Mouse (Mus musculus) adrenal gland, postnatal 36 days (tissue): Measurements from ENCODE around the gene Xrcc6. TPM values are rescaled to one million over a fixed set of nuclear protein-coding genes. Genes with fewer than 3 reads are reported as not detected.

Experiments used
- DNase-seq, 2 experiments: peaks; one replicate each; pipeline ENCODE4 v3.0.0; 2021; ENCODE audit warnings: mixed read lengths in 1 of 2
- total RNA-seq, 2 experiments: library from RNA; stranded (reverse); gene quantifications; 2 replicates each; pipeline ENCODE4 v1.2.3; 2021

The Xrcc6 gene
- total RNA-seq, 2 experiments from 2014 or later = 55.2 to 81.1 TPM

- DNase-seq = no peak
Measured at GRCm38 (mm10) chr15:82017461-82017860, 29.8 kb downstream of the Xrcc6 start.

GRCm38 (mm10) chr15:82019288-82019687, 31.7 kb downstream of the Xrcc6 start:
- DNase-seq = no peak

GRCm38 (mm10) chr15:82022535-82023088, 35.0 kb downstream of the Xrcc6 start:
- peak; percentile 72 to 79 for DNase-seq

- no peak for DNase-seq
Measured at GRCm38 (mm10) chr15:82023965-82024635, 36.5 kb downstream of the Xrcc6 start.

GRCm38 (mm10) chr15:82027276-82027675, 39.6 kb downstream of the Xrcc6 start:
- DNase-seq = no peak

GRCm38 (mm10) chr15:82027726-82028125, 40.1 kb downstream of the Xrcc6 start:
- no peak for DNase-seq

- no peak for DNase-seq
Measured at GRCm38 (mm10) chr15:82032386-82032785, 44.8 kb downstream of the Xrcc6 start.

- no peak for DNase-seq
Measured at GRCm38 (mm10) chr15:82033762-82034161, 46.1 kb downstream of the Xrcc6 start, which contains the start of gene Desi1. TSS of gene Desi1 (minus strand) at chr15:82033862.

- peak; percentile 25 to 48 for DNase-seq
Measured at GRCm38 (mm10) chr15:82035904-82036689, 48.5 kb downstream of the Xrcc6 start.

- peak; percentile 53 to 55 for DNase-seq
Measured at GRCm38 (mm10) chr15:82040650-82041049, 53.0 kb downstream of the Xrcc6 start.

GRCm38 (mm10) chr15:82044166-82044784, 56.6 kb downstream of the Xrcc6 start:
- DNase-seq = peak in 1 of 2 experiments; percentile 16

GRCm38 (mm10) chr15:82046246-82046891, 58.7 kb downstream of the Xrcc6 start:
- DNase-seq = peak; percentile 26 to 33

- DNase-seq = peak; percentile 94 to 95
Measured at GRCm38 (mm10) chr15:82047080-82047883, 59.6 kb downstream of the Xrcc6 start, which contains the start of gene Snu13. TSS of gene Snu13 (minus strand) at chr15:82047598.

GRCm38 (mm10) chr15:82052544-82052943, 64.9 kb downstream of the Xrcc6 start:
- DNase-seq = no peak

- peak; percentile 12 to 43 for DNase-seq
Measured at GRCm38 (mm10) chr15:82058719-82059201, 71.1 kb downstream of the Xrcc6 start, which contains the start of gene 4930407I10Rik. TSS of gene 4930407I10Rik (plus strand) at chr15:82059151.

- DNase-seq = no peak
Measured at GRCm38 (mm10) chr15:82063909-82064308, 76.3 kb downstream of the Xrcc6 start.

GRCm38 (mm10) chr15:82065511-82065910, 77.9 kb downstream of the Xrcc6 start:
- DNase-seq = peak; percentile 66 to 86

- DNase-seq = no peak
Measured at GRCm38 (mm10) chr15:82069898-82070297, 82.3 kb downstream of the Xrcc6 start, which contains the start of gene Mei1. TSS of gene Mei1 (plus strand) at chr15:82069996.

- DNase-seq = no peak
Measured at GRCm38 (mm10) chr15:82071816-82072469, 84.3 kb downstream of the Xrcc6 start.

- no peak for DNase-seq
Measured at GRCm38 (mm10) chr15:82073490-82073889, 85.9 kb downstream of the Xrcc6 start.
